In genomic region chr1:151585647-151586046, GRCm38 (mm10) we compare ENCODE assay signal across 19 mouse cellular contexts. TPM values are rescaled to one million over a fixed set of nuclear protein-coding genes. Genes with fewer than 3 reads are reported as not detected.
DNase-seq lines count a peak whose midpoint lies in the region; ATAC-seq lines count a peak whose summit lies in the region.
"Had no signal": no experiment of that assay in that cellular context is flagged by ENCODE, and none has a peak within 500 bp of the region (broad histone marks: within the 10 kb centered on the region; RNA-seq: fewer than 3 reads in every experiment).

No protein-coding gene starts in this region.

- H3K9me3 ChIP-seq in neural tube, embryonic 15.5 days (replicated peaks), result no peaks in the 10 kb centered on the region
- H3K9me3 ChIP-seq: embryonic facial prominence, embryonic 10.5 days; embryonic facial prominence, embryonic 12.5 days; forebrain, embryonic 13.5 days; forebrain, embryonic 15.5 days had no signal

- no peaks in the 10 kb centered on the region for H3K27me3 ChIP-seq in neural tube, embryonic 15.5 days (replicated peaks)
- H3K27me3 ChIP-seq: embryonic facial prominence, embryonic 12.5 days had no signal

- peak; percentile 9 for DNase-seq in neural tube, embryonic 10.5 days (ENCODE audit: extremely low spot score, low spot score)
- DNase-seq in frontal cortex, postnatal 14 days (ENCODE audit: low spot score in 2 of 2), result no peak
- no peak for DNase-seq in ovary, postnatal 36 days (ENCODE audit: low spot score)
- DNase-seq: adrenal gland, adult 2 months; adrenal gland, postnatal 10 days; adrenal gland, postnatal 25 days; cerebellum, adult 11 months; cerebellum, adult 18-20 months; cerebellum, adult 8-10 months; cerebellum, adult 9-11 months; cerebellum, postnatal 25 days; forebrain, postnatal 0 days had no signal

- no peak overlapping the region for H3K4me2 ChIP-seq in neural tube, embryonic 15.5 days
- H3K4me2 ChIP-seq: embryonic facial prominence, embryonic 12.5 days; forebrain, embryonic 13.5 days; forebrain, embryonic 15.5 days had no signal

- no peak overlapping the region for H3K9ac ChIP-seq in neural tube, embryonic 15.5 days (replicated peaks)
- H3K9ac ChIP-seq: embryonic facial prominence, embryonic 12.5 days; forebrain, embryonic 13.5 days; forebrain, embryonic 15.5 days; forebrain, postnatal 0 days had no signal

- H3K4me3 ChIP-seq in neural tube, embryonic 15.5 days (replicated peaks), result no peak overlapping the region
- H3K4me3 ChIP-seq: embryonic facial prominence, embryonic 10.5 days; embryonic facial prominence, embryonic 12.5 days; forebrain, embryonic 13.5 days; forebrain, embryonic 15.5 days had no signal

- no peak overlapping the region for H3K27ac ChIP-seq in neural tube, embryonic 15.5 days (replicated peaks)
- H3K27ac ChIP-seq: embryonic facial prominence, embryonic 10.5 days; embryonic facial prominence, embryonic 12.5 days; forebrain, embryonic 13.5 days; forebrain, embryonic 15.5 days had no signal

- 69% methylated on average over 4 of the region's 4 CpGs for WGBS in neural tube, embryonic 15.5 days

- no peak for ATAC-seq in neural tube, embryonic 15.5 days (ENCODE audit: low FRiP score)
- peak; percentile 46; the same call in 1 of the 2 replicates for ATAC-seq in granulocyte monocyte progenitor cell, adult 5-6 weeks (replicated peaks; ENCODE audit: poor library complexity, severe bottlenecking)
- peak; percentile 66 for ATAC-seq in megakaryocyte progenitor cell, adult 5-6 weeks (replicated peaks; ENCODE audit: poor library complexity)
- ATAC-seq: forebrain, embryonic 13.5 days; forebrain, embryonic 15.5 days; forebrain, postnatal 0 days had no signal

- peaks cover 4% of the 10 kb centered on the region; the same call in 1 of the 2 replicates for H3K4me1 ChIP-seq in neural tube, embryonic 15.5 days
- H3K4me1 ChIP-seq: embryonic facial prominence, embryonic 12.5 days; forebrain, embryonic 15.5 days had no signal

- no peaks in the 10 kb centered on the region for H3K36me3 ChIP-seq in neural tube, embryonic 15.5 days
- H3K36me3 ChIP-seq: embryonic facial prominence, embryonic 10.5 days; embryonic facial prominence, embryonic 12.5 days; forebrain, embryonic 15.5 days had no signal

RNA-seq across cellular contexts. Expression of gene Fam129a, which starts 14.7 kb away (rescaled TPM):
- 3.6 and 5.4 TPM in 2 replicates for polyA plus RNA-seq in neural tube, embryonic 15.5 days (2015; fragmentation: Nextera tagmentation; extraction: Ambion mirVana)
- total RNA-seq in granulocyte monocyte progenitor cell, adult 5-6 weeks (2014; fragmentation: Nextera tagmentation), result 3.3 and 4.6 TPM in 2 replicates
- total RNA-seq in granulocyte monocyte progenitor cell, adult 5-6 weeks (2017), result 6.3 and 6.5 TPM in 2 replicates
- 4.9 and 7.1 TPM in 2 replicates for total RNA-seq in megakaryocyte progenitor cell, adult 5-6 weeks (2015)
- 8.0 and 8.9 TPM in 2 replicates for total RNA-seq in megakaryocyte progenitor cell, adult 5-6 weeks (2017)
